Mouse (Mus musculus) testis, postnatal 10 days (tissue): ENCODE measurements around the gene Zkscan3.

Experiments used
- DNase-seq: peaks from one replicate; pipeline ENCODE4 v3.0.0; 2021; ENCODE audit warnings: low spot score

Zkscan3 gene

DNA sequence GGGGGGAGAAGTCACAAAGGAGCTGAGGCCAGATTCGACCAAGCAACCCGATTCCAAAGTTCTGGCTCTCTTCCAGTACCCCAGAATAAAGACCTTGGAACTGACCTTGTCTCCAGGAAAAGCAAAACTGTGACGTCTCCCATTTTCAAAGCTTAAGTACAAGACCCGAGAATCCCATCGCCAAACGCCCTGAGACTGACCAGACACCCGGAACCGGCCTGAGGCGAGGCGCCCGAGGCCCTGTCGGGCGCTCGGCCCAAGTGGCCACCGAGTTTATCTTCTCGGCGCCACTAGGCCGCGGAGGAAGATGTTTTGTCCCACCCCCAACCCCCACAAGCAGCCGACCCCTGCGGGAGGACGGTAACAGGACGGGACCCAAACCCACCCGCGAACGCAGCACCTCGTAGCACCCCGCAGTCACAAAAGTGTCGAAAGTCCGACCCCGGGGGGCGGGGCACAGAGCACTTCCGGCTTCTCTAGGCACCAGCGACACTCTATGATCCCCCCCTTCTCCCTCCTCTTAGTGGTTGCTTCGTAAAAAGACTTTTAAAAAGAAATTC lies at the start of gene Zkscan3:
Gene Zkscan3 (minus strand): TSS at position 469 of the 560 bp plus-strand sequence.
- DNase-seq: peak; percentile 93

GRCm38 (mm10) chr13:21447856-21448614 lies 45.5 kb upstream of the Zkscan3 start:
- no peak for DNase-seq

DNA sequence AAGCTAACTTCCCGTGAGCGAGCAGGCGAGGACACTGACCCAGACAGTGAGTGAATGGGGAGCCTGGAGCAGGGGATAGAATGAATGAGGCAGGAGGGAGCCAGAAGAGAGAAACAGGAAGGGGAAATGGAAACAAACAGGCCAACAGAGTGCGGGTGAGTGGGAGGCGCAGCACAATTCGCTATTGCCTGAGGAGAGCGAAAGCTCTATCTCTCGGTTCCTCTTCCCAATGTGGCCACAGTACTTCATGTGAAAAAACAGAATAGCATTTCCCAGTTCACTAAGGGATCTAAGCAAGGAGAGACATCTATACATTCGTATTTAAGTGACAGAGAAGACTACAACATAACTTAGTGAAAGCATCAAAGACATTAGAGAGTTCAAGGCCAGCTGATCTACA lies 44.2 kb upstream of the Zkscan3 start:
- no peak for DNase-seq

- DNase-seq: no peak
Measured at GRCm38 (mm10) chr13:21441207-21441572, 38.6 kb upstream of the Zkscan3 start.

DNA sequence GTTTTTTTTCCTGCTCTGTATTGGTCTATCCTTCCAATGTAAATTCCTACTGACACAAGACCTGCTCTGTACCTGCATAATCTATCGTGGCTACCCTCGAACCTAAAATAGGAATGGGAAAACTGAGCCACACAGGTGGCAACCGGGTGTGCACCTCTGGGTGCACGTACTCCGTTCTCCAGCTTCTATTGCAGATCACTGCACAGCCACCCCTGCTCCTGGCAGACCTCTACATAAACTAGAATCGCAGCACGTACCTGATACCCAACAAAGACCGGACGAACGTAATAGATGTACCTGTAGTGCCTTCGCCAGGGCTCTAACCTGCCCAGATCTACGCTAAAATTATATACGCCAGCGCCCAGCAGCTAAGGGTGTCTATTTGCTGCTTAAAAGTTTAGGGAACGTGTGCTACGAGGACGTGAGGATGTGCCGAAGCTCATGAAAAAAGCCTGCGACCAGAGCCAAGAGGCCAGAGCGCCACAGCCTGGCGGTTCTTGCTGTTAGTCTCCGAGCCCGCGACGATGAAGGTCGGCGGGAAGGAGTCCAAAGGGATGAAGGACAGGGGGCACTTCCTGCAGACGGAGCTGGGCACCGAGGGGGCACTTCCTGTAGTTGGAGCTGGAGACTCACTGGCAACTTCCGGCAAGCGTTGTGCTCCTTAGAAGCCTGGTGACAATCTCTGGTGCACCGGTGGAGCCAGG lies 38.1 kb upstream of the Zkscan3 start, which contains the start of gene Pgbd1:
Gene Pgbd1 (minus strand): TSS at position 556 of the 704 bp plus-strand sequence.
- peak; percentile 73 for DNase-seq

- DNase-seq: no peak
Measured at GRCm38 (mm10) chr13:21435476-21435875, 32.9 kb upstream of the Zkscan3 start.

DNA sequence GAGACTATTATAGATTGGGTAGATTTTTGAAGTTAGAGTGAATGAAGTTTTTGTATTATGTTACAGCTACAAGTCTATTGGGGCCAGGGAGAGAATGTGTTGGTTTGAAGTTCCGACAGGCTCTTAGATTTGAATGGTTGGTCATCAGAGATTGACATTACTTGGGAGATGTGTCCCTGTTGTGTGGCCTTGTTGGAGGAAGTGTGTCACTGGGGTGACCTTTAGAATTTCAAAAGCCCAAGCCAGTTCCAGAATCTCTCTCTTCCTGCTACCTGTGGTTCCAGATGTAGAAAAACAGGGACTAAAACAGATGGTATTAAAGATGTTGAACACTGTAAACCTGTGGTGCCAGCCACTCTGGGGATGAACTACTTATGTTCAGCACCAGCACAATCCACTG lies 25.1 kb upstream of the Zkscan3 start:
- DNase-seq: no peak

DNA sequence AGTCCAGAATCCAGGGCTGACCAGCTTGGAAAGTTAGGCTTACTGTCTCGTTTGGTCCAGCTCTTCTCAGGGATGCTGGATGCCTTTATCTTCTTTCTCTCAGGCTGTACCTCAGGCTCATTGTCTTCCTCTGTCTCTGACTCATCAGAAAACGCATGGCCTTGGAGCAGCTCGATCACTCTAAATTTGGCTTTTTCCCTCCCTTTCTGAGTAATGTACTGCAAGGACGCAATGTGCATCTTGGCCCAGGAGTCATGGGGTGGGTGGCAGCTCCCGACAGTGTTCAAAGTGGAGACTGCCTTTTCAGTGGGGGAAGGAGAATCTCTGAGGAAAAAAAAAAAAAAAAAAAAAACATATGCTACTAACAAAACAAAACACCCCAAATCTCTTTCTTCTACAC lies 20.7 kb upstream of the Zkscan3 start:
- DNase-seq: no peak

GRCm38 (mm10) chr13:21418865-21419264 lies 16.3 kb upstream of the Zkscan3 start:
- no peak for DNase-seq

GRCm38 (mm10) chr13:21417298-21418010 lies 14.9 kb upstream of the Zkscan3 start:
- no peak for DNase-seq

DNA sequence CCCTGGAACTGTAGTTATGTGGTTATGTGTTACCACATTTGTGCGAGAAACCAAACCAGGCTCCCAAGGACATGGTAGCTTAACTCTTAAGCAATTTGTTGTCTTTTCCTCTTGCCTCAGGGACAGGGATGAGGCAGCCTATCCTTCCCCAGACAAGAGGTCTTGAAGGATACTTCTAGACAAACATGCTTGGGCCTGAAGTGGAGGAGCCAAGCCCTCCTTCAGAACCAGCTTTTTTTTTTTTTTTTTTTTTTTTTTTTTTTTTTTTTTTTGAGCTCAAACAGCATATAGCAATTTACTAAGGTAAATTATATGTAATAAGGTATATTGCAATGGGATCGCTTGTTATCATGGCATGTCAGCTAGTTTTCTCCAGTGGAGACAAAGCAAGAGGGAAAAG lies 13.2 kb upstream of the Zkscan3 start:
- no peak for DNase-seq

GRCm38 (mm10) chr13:21415266-21415665 lies 12.7 kb upstream of the Zkscan3 start:
- DNase-seq: no peak

GRCm38 (mm10) chr13:21414231-21415212 lies 12.0 kb upstream of the Zkscan3 start:
- DNase-seq: no peak

DNA sequence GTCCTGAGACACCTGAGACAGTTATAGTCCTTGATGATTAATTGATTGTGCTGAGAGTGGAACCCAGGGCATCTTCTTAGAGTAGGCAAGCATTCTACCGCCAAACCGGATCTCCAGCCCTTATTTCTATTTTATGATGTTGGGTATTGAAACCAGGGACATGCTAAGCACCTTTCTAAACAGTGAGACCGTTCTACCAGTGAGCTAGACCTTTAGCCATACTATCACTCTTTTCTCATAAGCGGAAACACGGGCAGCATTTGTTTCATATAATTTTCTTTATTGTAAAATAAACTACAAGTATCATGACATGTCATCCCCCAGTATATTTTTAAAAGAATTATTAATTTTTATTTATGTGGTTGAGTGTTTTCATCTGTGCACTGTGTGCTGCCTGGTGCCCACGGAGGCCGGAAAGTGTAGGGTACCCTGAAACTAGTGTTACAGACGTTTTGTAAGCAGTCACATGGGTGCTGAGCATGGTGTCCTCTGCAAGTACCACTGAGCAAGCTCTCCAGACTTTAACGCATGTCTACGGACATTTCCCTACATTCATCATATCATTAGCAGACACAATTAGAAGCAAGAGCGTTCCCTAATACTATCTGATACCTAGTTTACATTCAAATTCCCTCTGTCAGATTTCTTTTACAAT lies 6.4 kb upstream of the Zkscan3 start:
- no peak for DNase-seq

- DNase-seq: peak; percentile 77
Measured at GRCm38 (mm10) chr13:21407969-21408804, 5.6 kb upstream of the Zkscan3 start.

DNA sequence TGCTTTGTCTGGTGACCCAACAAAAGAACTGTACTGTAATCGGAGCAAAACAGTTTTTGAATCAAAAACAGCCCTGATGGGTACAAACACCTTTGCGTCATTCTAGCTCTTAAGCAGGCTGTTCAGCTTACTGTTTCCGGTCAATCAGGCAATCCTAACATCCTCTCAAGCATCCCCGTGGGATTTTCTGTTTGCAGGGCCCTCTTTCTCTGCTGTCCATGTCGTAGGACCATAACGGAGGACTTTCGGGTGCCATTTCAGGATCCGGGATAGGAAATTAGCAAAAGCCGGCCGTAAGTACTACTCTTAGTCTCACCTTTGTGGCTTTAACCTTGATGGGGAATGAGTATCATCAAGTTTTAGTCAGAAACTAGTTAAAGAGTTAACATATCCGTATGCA lies 4.8 kb upstream of the Zkscan3 start:
- no peak for DNase-seq

DNA sequence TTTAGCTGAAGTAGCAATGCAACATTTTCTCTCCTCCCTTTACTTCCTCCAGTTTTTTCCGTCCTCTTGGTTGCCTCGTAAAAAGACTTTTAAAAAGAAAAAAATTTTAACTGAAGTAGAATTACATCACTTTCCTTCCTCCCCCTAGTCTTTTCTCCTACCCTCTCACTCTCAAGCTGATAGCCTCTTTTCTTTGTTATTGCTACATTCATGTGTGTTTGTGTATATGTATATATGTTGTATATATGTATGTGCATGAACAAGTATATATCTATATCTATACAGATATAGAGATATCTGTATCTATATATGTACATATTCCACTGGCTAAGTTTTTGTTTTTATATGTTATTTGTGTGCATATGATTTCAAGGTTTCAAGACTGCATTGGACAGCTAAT lies 293 bp upstream of the Zkscan3 start:
- no peak for DNase-seq

GRCm38 (mm10) chr13:21401636-21402286 lies 794 bp downstream of the Zkscan3 start:
- no peak for DNase-seq

- DNase-seq: no peak
Measured at GRCm38 (mm10) chr13:21401166-21401565, 1.4 kb downstream of the Zkscan3 start.
